Mouse (Mus musculus): Measurements from ENCODE around the gene Pex16. TPM values are rescaled to one million over a fixed set of nuclear protein-coding genes. Genes with fewer than 3 reads are reported as not detected.

The Pex16 gene
- polyA plus RNA-seq, 1 experiment from 2014 or later = 21.2 TPM

DNA sequence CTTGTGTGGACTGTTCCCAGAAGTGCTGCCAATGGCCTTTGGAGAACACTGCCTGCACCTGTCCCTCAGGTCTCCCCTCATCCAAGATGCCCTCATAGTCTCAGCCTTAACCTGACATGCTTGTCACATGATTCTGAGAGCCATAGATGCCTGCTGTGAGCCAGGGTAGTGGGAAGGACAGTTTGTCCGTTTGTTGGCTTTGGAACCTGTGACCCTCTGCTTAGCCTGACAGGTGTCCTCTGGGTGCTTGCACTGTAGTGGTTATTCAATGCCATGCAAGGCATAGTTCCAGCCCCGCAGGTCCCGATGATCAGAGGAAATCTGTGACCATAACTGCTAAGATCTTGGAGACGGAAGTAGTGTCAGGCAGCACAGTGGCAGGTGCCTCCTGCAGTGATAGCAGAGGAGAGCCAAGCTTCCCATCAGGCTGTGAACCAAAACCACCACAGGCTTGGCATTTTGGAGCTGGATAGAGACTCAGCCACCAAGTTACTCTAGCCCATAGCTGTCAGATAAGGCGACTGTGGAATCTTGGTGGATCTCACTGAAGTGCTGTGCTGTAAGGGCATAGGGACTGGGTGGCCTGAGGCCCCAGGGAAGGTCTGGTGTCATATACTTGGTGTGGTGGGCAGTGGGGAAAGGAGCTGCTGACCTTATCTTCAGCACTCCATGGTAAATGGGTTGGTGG lies 7.6 kb downstream of the Pex16 start, which contains the start of gene 1700029I15Rik:
Gene 1700029I15Rik (plus strand): TSS at position 638 of the 688 bp plus-strand sequence.
- 79% methylated on average over 5 of the region's 5 CpGs for WGBS (ENCODE audit: insufficient replicate concordance)
- H3K27ac ChIP-seq = no peak within 1 kb of the TSS
- no peak within 1 kb of the TSS for H3K4me3 ChIP-seq
- H3K36me3 ChIP-seq = peaks cover 64% of the 10 kb centered on the region
- no peak for ATAC-seq
- peaks cover 18% of the 10 kb centered on the region for H3K27me3 ChIP-seq (replicated peaks)
- H3K4me2 ChIP-seq = no peak within 1 kb of the TSS
- no peak within 1 kb of the TSS for H3K9ac ChIP-seq
- H3K4me1 ChIP-seq = peaks cover 10% of the 10 kb centered on the region; the same call in 1 of the 2 replicates
- no peaks in the 10 kb centered on the region for H3K9me3 ChIP-seq (replicated peaks)

DNA sequence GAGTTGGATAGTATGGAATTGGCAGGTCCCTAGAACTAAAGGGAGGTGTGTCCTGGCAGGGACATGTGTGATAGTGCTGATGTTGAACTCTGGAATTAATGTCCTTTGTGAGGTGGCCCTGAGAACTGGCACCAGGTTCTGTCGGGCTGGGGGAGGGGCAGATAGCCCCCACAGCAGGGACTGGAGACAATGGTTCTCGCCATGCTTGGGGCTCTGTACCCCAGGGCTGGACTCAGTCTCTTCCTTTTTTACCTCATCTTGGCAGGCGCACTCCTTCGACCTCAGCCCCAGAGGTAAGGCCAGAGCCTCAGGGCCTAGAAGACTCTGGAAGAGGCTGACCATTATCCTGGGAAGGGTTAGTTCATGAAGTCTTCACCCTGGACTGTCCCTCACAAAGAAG lies 8.3 kb downstream of the Pex16 start:
- H3K4me1 ChIP-seq = peaks cover 10% of the 10 kb centered on the region; the same call in 1 of the 2 replicates
- H3K27me3 ChIP-seq (replicated peaks) = peaks cover 25% of the 10 kb centered on the region
- H3K9me3 ChIP-seq (replicated peaks) = no peaks in the 10 kb centered on the region
- H3K4me2 ChIP-seq = no peak overlapping the region
- WGBS (ENCODE audit: insufficient replicate concordance) = 86% methylated on average over 4 of the region's 4 CpGs
- ATAC-seq = no peak
- H3K9ac ChIP-seq = no peak overlapping the region
- H3K36me3 ChIP-seq = peaks cover 57% of the 10 kb centered on the region
- no peak overlapping the region for H3K4me3 ChIP-seq
- H3K27ac ChIP-seq = no peak overlapping the region

DNA sequence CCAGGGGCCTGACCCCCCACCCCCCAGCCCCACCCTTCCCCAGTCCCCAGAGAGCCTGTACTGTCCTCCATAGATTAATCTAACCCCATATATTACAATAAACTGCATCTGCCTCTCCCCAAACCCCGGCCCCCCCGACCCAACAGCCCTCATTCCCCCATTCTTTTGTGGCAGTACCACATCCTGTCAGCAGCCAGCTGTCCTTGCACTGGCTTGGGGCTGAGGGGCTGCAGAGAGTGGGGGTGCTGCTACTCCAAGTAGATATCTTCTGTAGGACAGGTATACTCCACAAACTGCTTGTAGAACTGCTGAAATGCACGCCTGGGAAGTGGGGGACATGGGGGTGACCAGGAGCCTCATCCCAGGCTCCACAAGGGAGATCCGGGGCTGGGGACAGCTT lies 9.6 kb downstream of the Pex16 start:
- 51% methylated on average over 4 of the region's 4 CpGs for WGBS (ENCODE audit: insufficient replicate concordance)
- peaks cover 39% of the 10 kb centered on the region for H3K27me3 ChIP-seq (replicated peaks)
- H3K36me3 ChIP-seq = peaks cover 43% of the 10 kb centered on the region

DNA sequence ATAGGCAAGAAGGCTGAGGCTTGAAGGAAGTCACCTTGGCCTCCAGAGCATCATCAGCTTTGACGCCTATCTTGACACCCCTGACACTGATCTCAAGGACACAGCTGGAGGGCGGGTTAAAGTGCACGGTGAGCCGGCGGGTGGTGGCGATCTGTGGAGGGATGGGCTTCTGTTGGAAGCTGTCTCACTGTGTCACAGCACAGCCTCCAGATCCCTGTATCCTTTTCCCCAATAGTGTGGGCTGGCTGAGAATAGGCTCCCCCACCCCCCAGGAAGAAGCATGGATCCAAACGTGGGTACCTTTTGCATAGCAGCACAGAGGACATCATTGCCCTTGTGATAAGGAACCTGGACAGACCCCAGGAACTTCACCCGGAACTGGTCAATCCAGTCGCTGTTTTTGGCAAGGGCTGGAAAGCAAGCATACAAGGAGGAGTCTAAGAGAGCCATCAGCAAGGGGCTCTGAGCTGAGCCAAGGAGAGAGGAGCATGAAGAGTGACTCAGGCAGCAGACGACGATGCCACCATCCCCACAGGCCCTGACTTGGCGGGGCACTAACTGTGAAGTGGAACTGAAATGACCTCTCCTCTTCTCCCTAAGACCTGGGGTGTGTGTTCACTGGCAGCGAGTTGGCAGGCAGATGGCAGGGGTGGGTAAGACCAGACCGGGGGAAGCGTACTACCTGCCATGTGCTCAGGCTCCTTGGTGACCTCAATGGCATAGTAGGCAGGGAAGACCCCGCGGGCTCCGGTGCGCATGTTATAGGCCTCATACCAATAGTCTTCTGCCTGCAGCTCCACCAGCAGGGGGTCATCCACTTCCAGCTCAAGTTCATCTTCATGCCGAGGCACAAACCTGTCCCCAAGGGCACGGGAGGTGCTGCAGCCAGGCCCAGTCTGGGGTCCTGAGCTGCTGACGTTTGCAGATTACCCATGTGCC lies 10.9 kb downstream of the Pex16 start:
- no peak overlapping the region for H3K4me3 ChIP-seq

More for the DNA sequence above, 9.6 kb downstream of the Pex16 start:
- ATAC-seq = no peak
- Histone ChIP-seq H3K4me2 (no peak overlapping the region), H3K9ac (no peak overlapping the region), H3K27ac (no peak overlapping the region), H3K9me3 (replicated peaks) (no peaks in the 10 kb centered on the region), H3K4me1 (peaks cover 18% of the 10 kb centered on the region), H3K4me3 (no peak overlapping the region)

DNA sequence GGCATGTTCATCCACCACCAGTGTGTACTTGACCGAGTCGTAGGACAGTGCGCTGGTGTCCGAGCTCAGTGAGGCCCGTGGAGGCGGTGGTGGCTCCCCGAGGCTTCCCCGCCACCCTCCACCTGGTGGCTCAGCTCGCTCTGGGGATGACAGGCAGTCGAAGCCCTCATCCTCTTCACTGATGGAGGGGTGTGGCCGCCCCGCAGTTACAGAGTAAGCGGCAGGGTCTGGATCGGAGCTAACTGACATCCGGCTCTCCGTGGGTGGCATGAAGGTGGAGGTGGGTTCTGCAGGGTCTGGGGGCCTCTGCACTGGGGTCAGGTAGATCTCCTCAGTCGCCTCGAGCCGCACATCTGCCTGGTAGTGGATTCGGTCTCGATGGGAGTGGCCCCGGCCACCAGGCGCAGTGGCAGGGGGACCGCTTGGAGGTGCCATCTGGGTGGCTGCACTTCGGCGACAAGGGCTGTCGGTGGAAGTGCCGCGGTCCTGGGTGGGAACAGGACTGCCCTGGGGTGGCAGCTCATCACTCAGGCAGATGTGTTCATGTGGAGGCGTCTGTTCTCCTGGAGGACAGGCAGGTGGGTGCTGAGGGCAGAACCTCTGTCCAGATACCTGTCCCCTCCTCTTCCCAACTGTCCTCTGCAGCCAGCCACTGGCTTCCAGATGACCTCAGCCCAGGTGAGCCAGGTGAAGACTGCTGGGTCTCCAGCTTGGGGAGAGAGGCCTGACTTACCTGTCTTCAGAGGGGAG lies 12.5 kb downstream of the Pex16 start:
- no peak overlapping the region for H3K4me2 ChIP-seq
- no peak for ATAC-seq
- H3K27ac ChIP-seq = no peak overlapping the region
- no peak overlapping the region for H3K9ac ChIP-seq
- H3K36me3 ChIP-seq = peaks cover 14% of the 10 kb centered on the region
- H3K4me3 ChIP-seq = no peak overlapping the region
- H3K4me1 ChIP-seq = peaks cover 44% of the 10 kb centered on the region
- H3K9me3 ChIP-seq (replicated peaks) = no peaks in the 10 kb centered on the region
- WGBS (ENCODE audit: insufficient replicate concordance) = 65% methylated on average over 30 of the region's 30 CpGs
- H3K27me3 ChIP-seq (replicated peaks) = peaks cover 68% of the 10 kb centered on the region

More for the DNA sequence above, 10.9 kb downstream of the Pex16 start:
- Histone ChIP-seq H3K9ac (no peak overlapping the region), H3K36me3 (peaks cover 30% of the 10 kb centered on the region), H3K4me1 (peaks cover 31% of the 10 kb centered on the region), H3K9me3 (replicated peaks) (no peaks in the 10 kb centered on the region), H3K27ac (no peak overlapping the region), H3K27me3 (replicated peaks) (peaks cover 52% of the 10 kb centered on the region), H3K4me2 (no peak overlapping the region)
- no peak for ATAC-seq
- WGBS (ENCODE audit: insufficient replicate concordance) = 63% methylated on average over 22 of the region's 22 CpGs

DNA sequence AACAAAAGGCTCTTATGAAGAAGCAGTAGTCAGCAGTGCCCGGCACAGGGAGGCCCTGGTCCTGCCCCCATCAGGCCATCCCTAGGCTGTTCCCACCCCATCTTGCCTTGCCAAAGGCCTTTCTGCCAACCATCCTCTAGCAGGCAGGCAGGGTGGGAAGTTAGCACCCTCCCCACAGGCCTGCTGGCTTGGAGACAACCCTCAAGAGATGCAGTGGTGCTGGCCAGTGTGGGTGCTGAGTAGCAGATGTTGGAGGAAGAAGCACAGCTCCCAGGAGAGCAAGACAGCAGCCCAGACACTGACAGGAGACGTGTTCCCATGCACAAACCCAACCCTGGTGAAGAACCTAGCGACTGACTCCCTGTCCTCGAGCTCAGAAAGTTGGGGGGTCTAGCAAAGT lies 13.2 kb downstream of the Pex16 start:
- 51% methylated on average over 4 of the region's 4 CpGs for WGBS (ENCODE audit: insufficient replicate concordance)
- Histone ChIP-seq H3K9me3 (replicated peaks) (no peaks in the 10 kb centered on the region), H3K36me3 (peaks cover 8% of the 10 kb centered on the region; the same call in 1 of the 2 replicates), H3K4me3 (no peak overlapping the region), H3K27me3 (replicated peaks) (peaks cover 74% of the 10 kb centered on the region), H3K4me2 (no peak overlapping the region), H3K4me1 (peaks cover 44% of the 10 kb centered on the region), H3K9ac (no peak overlapping the region), H3K27ac (no peak overlapping the region)
- no peak for ATAC-seq

DNA sequence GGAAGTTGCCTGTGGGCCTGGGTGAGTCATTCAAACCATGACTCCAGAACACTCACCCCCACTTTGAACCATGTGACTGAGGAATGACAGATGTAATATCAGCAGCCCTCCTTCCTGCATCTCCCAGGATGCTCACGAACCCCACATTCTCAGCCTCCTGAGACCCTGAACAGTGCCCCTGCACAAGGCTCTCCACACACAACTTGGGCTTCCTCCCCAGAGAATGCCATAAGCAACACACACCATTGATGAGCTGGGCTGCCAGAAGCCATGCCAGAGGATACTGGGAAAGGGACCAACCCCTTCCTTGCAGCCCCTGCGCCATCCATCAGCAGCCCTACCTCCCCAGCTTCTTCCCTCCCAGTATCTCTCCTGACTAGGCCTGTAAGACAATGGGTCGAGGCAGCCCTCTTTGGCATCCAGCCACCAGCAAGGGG lies 13.6 kb downstream of the Pex16 start:
- ATAC-seq = no peak
- peaks cover 3% of the 10 kb centered on the region; the same call in 1 of the 2 replicates for H3K36me3 ChIP-seq
- 0 out of 2 replicates have a peak overlapping the region, but pooled peaks have one; percentile 49 for H3K4me3 ChIP-seq
- H3K9ac ChIP-seq = no peak overlapping the region
- H3K4me2 ChIP-seq = peak overlapping the region; percentile 60; the same call in 1 of the 2 replicates
- no peak overlapping the region for H3K27ac ChIP-seq
- H3K9me3 ChIP-seq (replicated peaks) = no peaks in the 10 kb centered on the region
- H3K27me3 ChIP-seq (replicated peaks) = peaks cover 79% of the 10 kb centered on the region
- peaks cover 44% of the 10 kb centered on the region for H3K4me1 ChIP-seq
- 52% methylated on average over 3 of the region's 3 CpGs for WGBS (ENCODE audit: insufficient replicate concordance)

DNA sequence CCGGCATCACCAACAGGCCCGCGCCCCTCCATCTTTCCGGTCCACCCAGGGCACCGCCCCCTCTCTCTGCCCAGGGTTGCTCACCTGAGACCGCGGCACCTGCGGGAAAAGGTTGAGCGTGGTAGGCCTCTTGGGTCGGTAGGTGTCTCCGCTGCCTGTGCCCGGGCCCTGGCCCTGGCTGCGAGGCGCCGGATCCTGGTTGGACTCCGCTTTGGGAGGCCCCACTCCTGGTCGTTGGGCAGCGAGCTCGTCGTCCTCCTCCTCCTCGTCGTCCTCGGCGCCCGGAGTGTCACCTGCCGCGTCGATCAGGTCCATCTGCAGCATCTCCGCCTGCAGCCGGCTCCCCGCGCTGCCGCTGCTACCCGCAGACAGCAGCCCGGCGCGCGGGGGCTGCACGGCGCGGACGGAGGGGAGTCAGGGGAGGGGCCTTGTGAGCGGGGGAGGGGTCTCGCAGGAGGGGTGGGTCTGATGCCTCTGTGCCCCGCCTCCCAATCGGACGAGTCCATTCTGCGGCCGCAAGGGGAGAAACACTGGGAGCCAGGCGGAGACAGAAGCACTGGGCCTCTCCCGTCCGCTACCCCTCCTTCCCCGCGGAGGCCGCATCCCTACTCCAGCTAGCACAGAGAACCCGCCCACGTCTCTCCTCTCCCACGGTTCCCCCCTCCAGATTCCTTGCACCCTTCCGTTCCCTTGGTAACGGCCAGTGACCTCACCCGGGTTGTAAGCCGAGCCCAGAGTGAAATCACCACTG lies 14.6 kb downstream of the Pex16 start:
- Histone ChIP-seq H3K9me3 (replicated peaks) (no peaks in the 10 kb centered on the region), H3K36me3 (no peaks in the 10 kb centered on the region), H3K27me3 (replicated peaks) (peaks cover 89% of the 10 kb centered on the region), H3K4me1 (peaks cover 41% of the 10 kb centered on the region), H3K9ac (no peak overlapping the region), H3K27ac (no peak overlapping the region), H3K4me3 (peak overlapping the region; percentile 49), H3K4me2 (peak overlapping the region; percentile 60)
- under 1% methylated on average over 62 of the region's 62 CpGs for WGBS (ENCODE audit: insufficient replicate concordance)
- peak; percentile 36; the same call in 1 of the 2 replicates for ATAC-seq

DNA sequence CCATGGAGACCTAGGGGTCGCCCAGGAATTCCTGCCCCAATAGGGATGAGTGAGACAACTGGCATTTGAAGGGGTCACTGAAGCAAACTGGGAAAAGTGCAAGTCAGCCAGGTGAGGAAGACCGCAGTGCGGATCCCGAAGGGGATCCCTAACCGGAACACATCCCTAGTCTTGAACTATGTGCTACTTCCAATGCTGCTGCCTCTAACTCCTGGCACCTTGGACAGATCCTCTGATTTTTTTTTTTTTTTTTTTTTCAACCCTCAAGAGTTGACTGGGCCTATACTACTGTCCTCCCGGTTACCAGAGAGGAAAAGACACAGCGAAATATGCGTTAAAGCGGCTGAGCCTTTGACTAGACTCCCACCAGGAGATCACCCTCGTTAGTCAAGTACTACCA lies 15.2 kb downstream of the Pex16 start:
- H3K9ac ChIP-seq = no peak overlapping the region
- H3K36me3 ChIP-seq = no peaks in the 10 kb centered on the region
- H3K27me3 ChIP-seq (replicated peaks) = peaks cover 94% of the 10 kb centered on the region
- H3K4me1 ChIP-seq = peaks cover 35% of the 10 kb centered on the region
- H3K4me3 ChIP-seq = peak overlapping the region; percentile 49
- H3K27ac ChIP-seq = no peak overlapping the region
- ATAC-seq = no peak
- no peaks in the 10 kb centered on the region for H3K9me3 ChIP-seq (replicated peaks)
- H3K4me2 ChIP-seq = peak overlapping the region; percentile 60
- 13% methylated on average over 10 of the region's 10 CpGs for WGBS (ENCODE audit: insufficient replicate concordance)

DNA sequence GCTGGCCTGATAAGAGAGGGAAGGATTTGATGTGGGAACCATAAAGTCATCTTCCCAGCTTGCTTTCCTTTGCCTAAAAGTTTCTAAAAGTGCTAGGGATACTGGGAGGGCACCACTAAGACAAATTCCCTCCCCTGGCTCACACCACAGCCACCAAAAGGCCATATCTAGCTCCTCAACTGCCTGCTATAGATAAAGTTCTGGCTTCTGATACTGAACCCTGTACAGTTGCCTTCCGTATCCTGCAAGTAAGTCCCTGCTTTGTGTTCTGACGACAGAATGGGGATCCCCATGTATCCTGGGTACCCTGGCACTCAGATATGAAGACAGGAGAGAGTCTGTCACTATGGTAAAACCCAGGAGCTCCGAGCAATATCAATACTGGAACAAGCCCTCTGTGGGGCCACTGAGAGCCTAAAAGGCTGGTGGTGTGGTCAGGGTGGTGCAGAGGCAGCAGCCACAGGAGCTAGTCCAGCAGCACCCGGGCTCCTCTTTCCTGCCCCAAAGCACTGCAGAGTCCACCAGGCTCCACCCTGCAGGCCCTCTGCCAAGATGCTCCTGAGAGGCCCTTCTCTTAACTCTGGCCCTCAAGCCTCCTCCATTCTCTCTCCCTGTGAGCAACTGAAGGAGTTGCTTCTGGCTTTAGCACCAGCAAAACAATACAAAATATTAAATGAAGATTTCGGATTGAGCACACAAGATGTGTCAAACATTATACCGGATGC lies 15.9 kb downstream of the Pex16 start:
- Histone ChIP-seq H3K4me2 (no peak overlapping the region), H3K27ac (no peak overlapping the region), H3K9ac (no peak overlapping the region), H3K4me1 (peaks cover 35% of the 10 kb centered on the region), H3K4me3 (no peak overlapping the region), H3K36me3 (no peaks in the 10 kb centered on the region), H3K27me3 (replicated peaks) (peaks cover 100% of the 10 kb centered on the region), H3K9me3 (replicated peaks) (no peaks in the 10 kb centered on the region)
- WGBS (ENCODE audit: insufficient replicate concordance) = 49% methylated on average over 6 of the region's 6 CpGs
- ATAC-seq = no peak
